Mouse (Mus musculus): ENCODE results near the gene Usp22. TPM values are rescaled to one million over a fixed set of nuclear protein-coding genes. Genes with fewer than 3 reads are reported as not detected.
"Not testable (repeated sequence)": the region's sequence is repeated elsewhere in the genome, so short reads cannot be mapped to it uniquely, and the experiment has no call there.

Gene Usp22
- polyA plus RNA-seq, 1 experiment from 2014 or later, result 186 TPM

DNA sequence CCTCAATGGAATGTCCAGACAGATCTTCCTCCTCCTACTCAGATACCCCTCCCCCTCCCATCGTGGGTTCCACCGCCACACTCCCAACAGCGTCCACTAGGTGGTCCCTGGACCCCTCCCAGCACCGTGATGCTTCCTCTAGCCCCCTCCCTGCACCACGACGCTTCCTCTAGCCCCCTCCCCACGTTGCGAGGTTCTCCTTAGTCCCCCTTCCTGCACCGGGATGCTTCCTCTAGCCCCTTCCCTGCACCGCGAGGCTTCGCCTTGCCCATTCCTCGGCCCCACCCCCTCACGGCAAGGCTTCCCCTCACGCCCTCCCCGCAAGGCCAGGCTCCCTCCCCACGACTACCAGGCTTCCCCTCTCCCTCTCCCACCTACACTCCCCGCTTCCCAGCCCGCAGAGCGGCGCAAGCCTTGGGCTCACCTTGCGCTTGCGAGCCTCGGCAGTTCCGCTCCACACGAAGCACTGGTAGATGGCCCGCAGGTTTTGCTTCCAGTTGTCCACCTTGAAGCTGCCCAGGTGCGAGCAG is 499 bp downstream of the Usp22 start:
- peak; percentile 32; the same call in 1 of the 2 replicates for ATAC-seq (ENCODE audit: insufficient number of reproducible peaks, low FRiP score, low TSS enrichment, low read depth)
- Histone ChIP-seq H3K4me3 (ENCODE audit: low read depth, low read length) (peak overlapping the region; percentile 82), H3K27me3 (ENCODE audit: control insufficient read depth, insufficient read depth, low read length) (no peaks in the 10 kb centered on the region), H3K9me3 (ENCODE audit: control insufficient read depth, low read length) (no peaks in the 10 kb centered on the region), H3K27ac (replicated peaks; ENCODE audit: low read depth, low read length) (peak overlapping the region; percentile 78), H3K9ac (ENCODE audit: low read length) (peak overlapping the region; percentile 85), H3K4me2 (ENCODE audit: low read depth, severe bottlenecking) (peak overlapping the region; percentile 59), H3K4me1 (ENCODE audit: control insufficient read depth, insufficient read depth, low read length) (0 out of 2 replicates have a peak, but pooled peaks cover 3% of the 10 kb centered on the region), H3K36me3 (ENCODE audit: control insufficient read depth, insufficient read depth, low read length) (no peaks in the 10 kb centered on the region)
- DNase-seq (ENCODE audit: low spot score), result peak; percentile 86
- WGBS, result under 1% methylated on average over 28 of the region's 28 CpGs

DNA sequence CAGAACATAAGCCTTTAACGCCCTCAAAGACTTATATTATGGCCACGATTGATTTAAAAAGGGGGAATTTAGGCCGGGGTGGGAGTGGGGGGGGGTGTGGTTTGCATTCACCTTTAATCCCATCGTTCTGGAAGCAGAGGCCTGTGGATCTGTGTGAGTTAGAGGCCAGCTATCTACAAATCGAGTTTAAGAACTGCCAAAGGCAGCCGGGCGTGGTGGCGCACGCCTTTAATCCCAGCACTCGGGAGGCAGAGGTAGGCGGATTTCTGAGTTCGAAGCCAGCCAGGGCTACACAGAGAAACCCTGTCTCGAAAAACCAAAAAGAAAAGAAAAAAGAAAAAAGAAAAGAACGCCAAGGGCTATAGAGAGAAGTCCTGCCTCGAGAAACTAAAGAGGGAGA is 1.4 kb downstream of the Usp22 start:
- H3K4me2 ChIP-seq (ENCODE audit: low read depth, severe bottlenecking), result peak overlapping the region; percentile 59
- H3K9ac ChIP-seq (ENCODE audit: low read length); DNase-seq (ENCODE audit: low spot score); H3K4me1 ChIP-seq (ENCODE audit: control insufficient read depth, insufficient read depth, low read length); H3K27me3 ChIP-seq (ENCODE audit: control insufficient read depth, insufficient read depth, low read length); H3K36me3 ChIP-seq (ENCODE audit: control insufficient read depth, insufficient read depth, low read length); H3K27ac ChIP-seq (replicated peaks; ENCODE audit: low read depth, low read length); ATAC-seq (ENCODE audit: insufficient number of reproducible peaks, low FRiP score, low TSS enrichment, low read depth); H3K9me3 ChIP-seq (ENCODE audit: control insufficient read depth, low read length): not testable (repeated sequence)
- 40% methylated on average over 15 of the region's 15 CpGs for WGBS
- H3K4me3 ChIP-seq (ENCODE audit: low read depth, low read length), result peak overlapping the region; percentile 82

DNA sequence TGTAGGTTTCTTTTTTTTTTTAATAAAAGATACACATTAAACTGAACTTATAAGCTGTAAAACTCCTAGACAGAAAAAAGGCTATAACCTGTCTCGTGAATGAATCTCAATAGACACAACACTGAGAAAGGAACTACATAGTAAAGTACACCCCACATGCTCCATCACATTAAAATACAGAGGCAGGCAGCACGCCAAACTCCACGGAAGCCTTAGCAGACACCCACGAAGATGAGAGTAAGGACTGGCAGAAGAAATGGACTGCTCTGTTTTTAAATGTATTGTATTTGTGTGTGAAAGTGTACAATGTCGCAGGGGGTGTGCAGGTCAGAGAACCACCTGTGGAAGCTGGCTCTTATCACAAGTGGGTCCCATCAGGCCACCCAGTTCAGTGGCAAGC is 4.7 kb downstream of the Usp22 start:
- 0 out of 2 replicates have a peak, but pooled peaks cover 3% of the 10 kb centered on the region for H3K4me1 ChIP-seq (ENCODE audit: control insufficient read depth, insufficient read depth, low read length)
- H3K36me3 ChIP-seq (ENCODE audit: control insufficient read depth, insufficient read depth, low read length), result peaks cover 11% of the 10 kb centered on the region
- no peak overlapping the region for H3K27ac ChIP-seq (replicated peaks; ENCODE audit: low read depth, low read length)
- no peak overlapping the region for H3K4me3 ChIP-seq (ENCODE audit: low read depth, low read length)
- no peak overlapping the region for H3K9ac ChIP-seq (ENCODE audit: low read length)
- ATAC-seq (ENCODE audit: insufficient number of reproducible peaks, low FRiP score, low TSS enrichment, low read depth), result no peak
- WGBS, result 91% methylated on average over 5 of the region's 5 CpGs
- DNase-seq (ENCODE audit: low spot score), result no peak
- no peaks in the 10 kb centered on the region for H3K27me3 ChIP-seq (ENCODE audit: control insufficient read depth, insufficient read depth, low read length)
- no peaks in the 10 kb centered on the region for H3K9me3 ChIP-seq (ENCODE audit: control insufficient read depth, low read length)
- no peak overlapping the region for H3K4me2 ChIP-seq (ENCODE audit: low read depth, severe bottlenecking)

DNA sequence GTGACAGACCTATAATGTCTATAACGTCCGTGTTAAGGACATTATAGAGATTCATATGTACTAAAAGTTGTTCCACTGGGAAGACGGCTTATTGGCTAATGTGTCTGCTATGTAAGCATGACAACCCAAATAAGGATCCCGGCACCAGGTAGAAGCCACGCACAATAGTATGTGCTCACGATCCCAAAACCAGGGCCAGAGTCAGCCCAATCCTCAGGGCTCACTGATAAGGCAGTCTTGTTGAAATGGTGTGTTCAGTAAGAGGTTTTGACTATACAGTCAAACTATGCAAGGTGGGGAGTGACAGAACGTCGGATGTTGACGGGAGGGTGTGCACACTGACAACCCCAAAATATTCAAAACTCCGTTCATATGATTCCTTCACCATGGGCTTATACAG is 10.0 kb downstream of the Usp22 start:
- Histone ChIP-seq H3K36me3 (ENCODE audit: control insufficient read depth, insufficient read depth, low read length) (peaks cover 23% of the 10 kb centered on the region), H3K9ac (ENCODE audit: low read length) (no peak overlapping the region), H3K4me3 (ENCODE audit: low read depth, low read length) (no peak overlapping the region), H3K4me2 (ENCODE audit: low read depth, severe bottlenecking) (no peak overlapping the region; the same call in 1 of the 2 replicates), H3K27ac (replicated peaks; ENCODE audit: low read depth, low read length) (no peak overlapping the region), H3K4me1 (ENCODE audit: control insufficient read depth, insufficient read depth, low read length) (no peaks in the 10 kb centered on the region), H3K27me3 (ENCODE audit: control insufficient read depth, insufficient read depth, low read length) (no peaks in the 10 kb centered on the region), H3K9me3 (ENCODE audit: control insufficient read depth, low read length) (no peaks in the 10 kb centered on the region)
- ATAC-seq (ENCODE audit: insufficient number of reproducible peaks, low FRiP score, low TSS enrichment, low read depth) (no peak), DNase-seq (ENCODE audit: low spot score) (no peak)
- 92% methylated on average over 10 of the region's 10 CpGs for WGBS

DNA sequence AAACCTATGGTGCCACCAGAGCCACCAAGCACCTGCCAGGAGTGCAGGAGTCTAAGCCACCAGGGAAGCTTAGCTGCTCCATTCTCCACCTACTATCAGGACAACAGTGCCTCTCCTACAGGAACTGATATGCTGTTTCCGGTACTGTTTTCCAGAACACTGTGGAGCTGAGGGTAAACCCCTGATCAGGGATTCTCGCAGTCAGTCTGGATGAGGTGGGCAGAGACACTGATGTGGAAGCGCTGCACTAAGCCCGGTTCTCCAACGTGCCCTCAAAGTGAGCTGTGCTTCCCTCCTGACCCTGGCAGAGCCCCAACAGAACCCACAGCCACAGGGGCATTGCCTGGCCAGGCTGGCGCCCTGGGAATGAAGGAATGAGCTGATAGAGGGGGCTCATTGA is 10.5 kb downstream of the Usp22 start:
- H3K36me3 ChIP-seq (ENCODE audit: control insufficient read depth, insufficient read depth, low read length), result peaks cover 28% of the 10 kb centered on the region
- no peaks in the 10 kb centered on the region for H3K27me3 ChIP-seq (ENCODE audit: control insufficient read depth, insufficient read depth, low read length)
- ATAC-seq (ENCODE audit: insufficient number of reproducible peaks, low FRiP score, low TSS enrichment, low read depth), result no peak
- 92% methylated on average over 6 of the region's 6 CpGs for whole genome bisulfite sequencing
- no peak for DNase-seq (ENCODE audit: low spot score)
- no peak overlapping the region for H3K9ac ChIP-seq (ENCODE audit: low read length)
- H3K4me2 ChIP-seq (ENCODE audit: low read depth, severe bottlenecking), result no peak overlapping the region; the same call in 1 of the 2 replicates
- no peaks in the 10 kb centered on the region for H3K9me3 ChIP-seq (ENCODE audit: control insufficient read depth, low read length)
- no peaks in the 10 kb centered on the region for H3K4me1 ChIP-seq (ENCODE audit: control insufficient read depth, insufficient read depth, low read length)
- no peak overlapping the region for H3K27ac ChIP-seq (replicated peaks; ENCODE audit: low read depth, low read length)
- no peak overlapping the region for H3K4me3 ChIP-seq (ENCODE audit: low read depth, low read length)

DNA sequence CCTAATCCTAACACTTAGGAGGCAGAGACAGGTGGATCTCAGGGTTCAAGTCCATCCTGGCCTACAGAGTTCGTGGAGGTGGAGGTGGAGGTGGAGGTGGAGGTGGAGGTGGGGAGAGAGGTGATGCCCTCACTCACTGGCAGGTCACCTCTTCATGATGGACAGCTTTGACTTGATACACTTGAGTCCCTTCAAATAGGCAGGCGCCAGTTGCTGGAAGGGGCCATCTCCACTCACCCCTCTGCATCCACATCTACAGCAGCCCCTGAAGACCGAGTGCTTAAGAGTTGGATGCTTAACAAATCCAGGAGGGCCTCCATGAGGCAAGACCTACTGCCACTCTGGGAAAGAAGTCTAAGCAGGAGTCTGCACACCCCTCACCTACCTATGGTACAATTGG is 11.5 kb downstream of the Usp22 start:
- Histone ChIP-seq H3K4me2 (ENCODE audit: low read depth, severe bottlenecking) (no peak overlapping the region), H3K27me3 (ENCODE audit: control insufficient read depth, insufficient read depth, low read length) (no peaks in the 10 kb centered on the region), H3K4me1 (ENCODE audit: control insufficient read depth, insufficient read depth, low read length) (no peaks in the 10 kb centered on the region), H3K27ac (replicated peaks; ENCODE audit: low read depth, low read length) (no peak overlapping the region), H3K36me3 (ENCODE audit: control insufficient read depth, insufficient read depth, low read length) (peaks cover 36% of the 10 kb centered on the region), H3K4me3 (ENCODE audit: low read depth, low read length) (no peak overlapping the region), H3K9me3 (ENCODE audit: control insufficient read depth, low read length) (no peaks in the 10 kb centered on the region), H3K9ac (ENCODE audit: low read length) (no peak overlapping the region)
- no peak for DNase-seq (ENCODE audit: low spot score)
- ATAC-seq (ENCODE audit: insufficient number of reproducible peaks, low FRiP score, low TSS enrichment, low read depth), result no peak
- 81% methylated on average over 3 of the region's 3 CpGs for WGBS

DNA sequence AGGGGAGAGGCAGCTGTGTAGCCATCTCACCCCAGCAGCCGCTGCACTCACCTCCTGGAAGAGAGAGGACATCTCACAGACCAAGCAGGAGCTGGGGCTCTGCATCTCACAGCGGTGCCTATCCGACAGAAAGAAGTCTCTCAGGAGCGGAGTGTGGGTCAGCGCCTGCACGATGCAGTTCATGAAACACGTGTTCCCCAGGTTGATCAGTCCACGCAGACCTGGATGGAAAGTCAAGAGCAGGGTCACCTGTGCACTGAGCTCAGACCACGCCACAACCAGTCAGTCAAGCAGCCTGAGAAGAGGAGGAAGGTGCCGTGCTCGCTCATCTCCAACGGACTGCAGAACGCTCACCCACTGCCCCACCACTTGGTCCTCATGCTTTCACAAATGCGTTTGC is 12.1 kb downstream of the Usp22 start:
- Histone ChIP-seq H3K9ac (ENCODE audit: low read length) (no peak overlapping the region), H3K27ac (replicated peaks; ENCODE audit: low read depth, low read length) (no peak overlapping the region), H3K9me3 (ENCODE audit: control insufficient read depth, low read length) (no peaks in the 10 kb centered on the region), H3K27me3 (ENCODE audit: control insufficient read depth, insufficient read depth, low read length) (no peaks in the 10 kb centered on the region), H3K4me2 (ENCODE audit: low read depth, severe bottlenecking) (no peak overlapping the region), H3K36me3 (ENCODE audit: control insufficient read depth, insufficient read depth, low read length) (peaks cover 36% of the 10 kb centered on the region), H3K4me1 (ENCODE audit: control insufficient read depth, insufficient read depth, low read length) (no peaks in the 10 kb centered on the region), H3K4me3 (ENCODE audit: low read depth, low read length) (no peak overlapping the region)
- 95% methylated on average over 14 of the region's 14 CpGs for WGBS
- ATAC-seq (ENCODE audit: insufficient number of reproducible peaks, low FRiP score, low TSS enrichment, low read depth) (no peak), DNase-seq (ENCODE audit: low spot score) (no peak)

DNA sequence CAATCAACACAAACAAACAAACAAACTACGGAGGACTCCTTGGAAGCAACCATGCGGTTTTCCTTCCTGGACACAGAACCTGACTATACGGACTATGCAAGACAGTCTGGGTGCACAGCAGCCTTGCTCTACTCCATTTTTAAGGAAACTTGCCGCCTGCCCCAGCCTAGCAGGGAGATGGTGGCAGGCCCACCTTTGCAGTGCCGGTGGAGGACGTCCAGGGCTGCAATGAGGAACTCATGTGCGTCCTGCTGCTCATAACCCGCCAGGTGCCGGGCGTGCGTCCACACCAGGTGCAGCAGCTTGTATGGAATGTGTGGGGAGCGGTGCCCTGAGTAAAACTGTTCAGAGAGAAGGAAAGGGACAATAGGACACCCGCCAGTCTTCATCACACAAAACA is 13.7 kb downstream of the Usp22 start:
- no peak overlapping the region for H3K4me2 ChIP-seq (ENCODE audit: low read depth, severe bottlenecking)
- WGBS, result 92% methylated on average over 13 of the region's 13 CpGs
- no peak overlapping the region for H3K9ac ChIP-seq (ENCODE audit: low read length)
- H3K4me3 ChIP-seq (ENCODE audit: low read depth, low read length), result no peak overlapping the region
- peaks cover 35% of the 10 kb centered on the region for H3K36me3 ChIP-seq (ENCODE audit: control insufficient read depth, insufficient read depth, low read length)
- no peak overlapping the region for H3K27ac ChIP-seq (replicated peaks; ENCODE audit: low read depth, low read length)
- no peaks in the 10 kb centered on the region for H3K27me3 ChIP-seq (ENCODE audit: control insufficient read depth, insufficient read depth, low read length)
- no peaks in the 10 kb centered on the region for H3K4me1 ChIP-seq (ENCODE audit: control insufficient read depth, insufficient read depth, low read length)
- DNase-seq (ENCODE audit: low spot score) (no peak), ATAC-seq (ENCODE audit: insufficient number of reproducible peaks, low FRiP score, low TSS enrichment, low read depth) (no peak)
- H3K9me3 ChIP-seq (ENCODE audit: control insufficient read depth, low read length), result no peaks in the 10 kb centered on the region
